Mouse (Mus musculus) heart, adult 2 months (tissue): ENCODE data around the gene Prkag1. TPM values are rescaled to one million over a fixed set of nuclear protein-coding genes. Genes with fewer than 3 reads are reported as not detected.

Source experiments
- DNase-seq, 2 experiments: peaks; one replicate each; pipeline ENCODE4 v3.0.0; 2021
- H3K27ac ChIP-seq: fragments of 200-600 bp; 2 replicates; pipeline ENCODE4 v1.8.1; 2022
- H3K27me3 ChIP-seq: fragments of 200-500 bp; 2 replicates; pipeline ENCODE4 v1.6.1; 2012; ENCODE audit warnings: mild to moderate bottlenecking, low read length, inconsistent platforms, mixed read lengths; ENCODE audit not compliant: control insufficient read depth, insufficient read depth
- H3K36me3 ChIP-seq: fragments of 200-500 bp; 2 replicates; pipeline ENCODE4 v1.6.1; 2012; ENCODE audit warnings: low read length, inconsistent platforms; ENCODE audit not compliant: control insufficient read depth, insufficient read depth
- H3K4me1 ChIP-seq: fragments of 200-500 bp; 2 replicates; pipeline ENCODE4 v1.6.1; 2011; ENCODE audit warnings: low read length; ENCODE audit not compliant: control insufficient read depth, insufficient read depth
- H3K4me3 ChIP-seq: fragments of 200-600 bp; 2 replicates; pipeline ENCODE4 v1.8.1; 2022
- H3K79me2 ChIP-seq: fragments of 200-500 bp; replicated peaks from 2 replicates; pipeline ENCODE4 v1.6.1; 2012; ENCODE audit warnings: mild to moderate bottlenecking, inconsistent platforms, low read length, moderate library complexity, mixed read lengths; ENCODE audit not compliant: control insufficient read depth, insufficient read depth
- H3K9ac ChIP-seq: fragments of 200-500 bp; 2 replicates; pipeline ENCODE4 v1.6.1; 2012; ENCODE audit warnings: low read depth, mild to moderate bottlenecking, control low read depth, inconsistent platforms, low read length, mixed read lengths
- CTCF ChIP-seq: fragments of 200-600 bp; IDR thresholded peaks from 2 replicates; pipeline ENCODE4 v1.8.1; 2022; ENCODE audit warnings: antibody characterized with exemption, mild to moderate bottlenecking, moderate library complexity
- EP300 ChIP-seq: fragments of 200-500 bp; IDR thresholded peaks from 2 replicates; pipeline ENCODE4 v1.6.1; 2011; ENCODE audit warnings: low read depth, low read length, control low read depth; ENCODE audit not compliant: insufficient read depth
- POLR2A ChIP-seq: fragments of 200-500 bp; IDR thresholded peaks from 2 replicates; pipeline ENCODE4 v1.6.1; 2011; ENCODE audit warnings: mild to moderate bottlenecking, low read depth, low read length, control low read depth; ENCODE audit not compliant: insufficient read depth
- WGBS: fragments of 180-500 bp; shearing (Covaris S2); methylation state at CpG from one replicate; pipeline ENCODE4 v1.1.7; 2018; 5-methylcytosine and 5-hydroxymethylcytosine counted together
- intact Hi-C: fragments of 180-260 bp; cut with DNase I; formaldehyde crosslinking; loops from one replicate; pipeline ENCODE4 v1.15.1; 2025
- polyA plus RNA-seq: library from polyadenylated mRNA; depleted of rRNA; stranded (reverse); fragments of >200 nt; gene quantifications from 2 replicates; pipeline ENCODE4 v1.2.3, GENCODE M21; 2012
- total RNA-seq, 2 experiments: library from RNA; stranded (reverse); gene quantifications; 2 replicates each; pipeline ENCODE4 v1.2.3; 2021

Gene Prkag1
- total and polyA plus RNA-seq, 3 experiments = 95.7 to 114 (median 104) TPM

- intact Hi-C loops = no loop called here
- Histone ChIP-seq H3K36me3 (no peaks in the 10 kb centered on the region; the same call in 1 of the 2 replicates), H3K27ac (no peak within 1 kb of the TSS), H3K4me1 (peaks cover 1% of the 10 kb centered on the region; the same call in 1 of the 2 replicates), H3K4me3 (peak within 1 kb of the TSS; percentile 43; the same call in 1 of the 2 replicates), H3K27me3 (peaks cover 2% of the 10 kb centered on the region; the same call in 1 of the 2 replicates), H3K79me2 (no peaks in the 10 kb centered on the region), H3K9ac (no peak within 1 kb of the TSS)
- 73% methylated on average over 3 of the region's 3 CpGs for WGBS
- no peak for TF ChIP-seq EP300
- no peak for TF ChIP-seq POLR2A
- TF ChIP-seq CTCF = no peak
- no peak for DNase-seq
These were observed 21.9 kb downstream of the Prkag1 start, which contains the start of gene Ddn for GRCm38 (mm10) chr15:98809390-98809789. Ddn (minus strand) TSS chr15:98809490.

- DNase-seq = no peak
- TF ChIP-seq EP300 (no peak), POLR2A (no peak), CTCF (no peak)
- Histone ChIP-seq H3K79me2 (no peaks in the 10 kb centered on the region), H3K9ac (no peak overlapping the region), H3K27me3 (peaks cover 2% of the 10 kb centered on the region; the same call in 1 of the 2 replicates), H3K36me3 (no peaks in the 10 kb centered on the region; the same call in 1 of the 2 replicates), H3K4me1 (peaks cover 3% of the 10 kb centered on the region; the same call in 1 of the 2 replicates), H3K4me3 (no peak overlapping the region; the same call in 1 of the 2 replicates), H3K27ac (no peak overlapping the region)
- 23% methylated on average over 6 of the region's 6 CpGs for WGBS
- intact Hi-C loops = no loop called here
These were observed 22.6 kb downstream of the Prkag1 start for GRCm38 (mm10) chr15:98808651-98809134.

GRCm38 (mm10) chr15:98807895-98808650 lies 23.2 kb downstream of the Prkag1 start:
- peak overlapping the region; percentile 43 for H3K4me3 ChIP-seq
- H3K27me3 ChIP-seq = peaks cover 2% of the 10 kb centered on the region; the same call in 1 of the 2 replicates
- no peaks in the 10 kb centered on the region for H3K79me2 ChIP-seq
- 2% methylated on average over 34 of the region's 34 CpGs for WGBS
- TF ChIP-seq POLR2A (no peak), CTCF (no peak), EP300 (no peak)
- no peaks in the 10 kb centered on the region; the same call in 1 of the 2 replicates for H3K36me3 ChIP-seq
- no peak overlapping the region for H3K27ac ChIP-seq
- peak overlapping the region; percentile 43 for H3K9ac ChIP-seq
- intact Hi-C loops = no loop called here
- DNase-seq = peak; percentile 50 to 60
- peaks cover 3% of the 10 kb centered on the region; the same call in 1 of the 2 replicates for H3K4me1 ChIP-seq

GRCm38 (mm10) chr15:98806809-98807770 lies 24.2 kb downstream of the Prkag1 start:
- Histone ChIP-seq H3K27me3 (peaks cover 2% of the 10 kb centered on the region; the same call in 1 of the 2 replicates), H3K27ac (no peak overlapping the region), H3K9ac (no peak overlapping the region), H3K4me3 (peak overlapping the region; percentile 9; the same call in 1 of the 2 replicates), H3K79me2 (no peaks in the 10 kb centered on the region), H3K36me3 (no peaks in the 10 kb centered on the region), H3K4me1 (peaks cover 3% of the 10 kb centered on the region; the same call in 1 of the 2 replicates)
- DNase-seq = no peak
- TF ChIP-seq POLR2A (no peak), EP300 (no peak), CTCF (no peak)
- WGBS = 11% methylated on average over 58 of the region's 58 CpGs
- intact Hi-C loops = no loop called here

GRCm38 (mm10) chr15:98806071-98806808 lies 25.1 kb downstream of the Prkag1 start:
- no peaks in the 10 kb centered on the region for H3K79me2 ChIP-seq
- no peak overlapping the region for H3K4me3 ChIP-seq
- intact Hi-C loops = no loop called here
- H3K4me1 ChIP-seq = peaks cover 3% of the 10 kb centered on the region; the same call in 1 of the 2 replicates
- WGBS = 45% methylated on average over 30 of the region's 30 CpGs
- no peaks in the 10 kb centered on the region for H3K36me3 ChIP-seq
- H3K9ac ChIP-seq = no peak overlapping the region
- TF ChIP-seq POLR2A = no peak
- TF ChIP-seq CTCF = no peak
- TF ChIP-seq EP300 = no peak
- peaks cover 2% of the 10 kb centered on the region; the same call in 1 of the 2 replicates for H3K27me3 ChIP-seq
- H3K27ac ChIP-seq = no peak overlapping the region
- no peak for DNase-seq
